Mouse (Mus musculus) embryonic fibroblast, embryonic 13.5 days (primary cell): ENCODE data around the gene Sirt1.

ENCODE experiments used
- CTCF ChIP-seq: IDR thresholded peaks from 2 replicates; pipeline ENCODE4 v1.5.1; 2011; ENCODE audit warnings: mild to moderate bottlenecking, control low read depth, low read length, moderate library complexity, borderline replicate concordance; ENCODE audit not compliant: insufficient read depth
- POLR2A ChIP-seq: IDR thresholded peaks from 2 replicates; pipeline ENCODE4 v1.6.1; 2011; ENCODE audit warnings: low read depth, mild to moderate bottlenecking, control low read depth, low read length, moderate library complexity

GRCm38 (mm10) chr10:63386991-63387390 lies 5.5 kb upstream of the Sirt1 start:
- TF ChIP-seq POLR2A = no peak
- TF ChIP-seq CTCF = no peak
